9 mouse cellular contexts compared by ENCODE assay signal in genomic region chr6:65380918-65381772, GRCm38 (mm10). TPM values are rescaled to one million over a fixed set of nuclear protein-coding genes. Genes with fewer than 3 reads are reported as not detected.
DNase-seq lines count a peak whose midpoint lies in the region; ATAC-seq and TF ChIP-seq lines count a peak whose summit lies in the region.
"Had no signal": no experiment of that assay in that cellular context is flagged by ENCODE, and none has a peak within 500 bp of the region (broad histone marks: within the 10 kb centered on the region; RNA-seq: fewer than 3 reads in every experiment).

Gene C130060K24Rik, plus strand, starts transcription at chr6:65381105.

- H3K27ac ChIP-seq in heart, embryonic 11.5 days (ENCODE audit: low read depth, low read length), result no peak within 1 kb of the TSS
- no peak within 1 kb of the TSS for H3K27ac ChIP-seq in heart, adult 2 months
- H3K27ac ChIP-seq in ES-Bruce4 (ENCODE audit: insufficient read depth, low read length), result no peak within 1 kb of the TSS
- H3K27ac ChIP-seq in embryonic facial prominence, embryonic 11.5 days (replicated peaks; ENCODE audit: low read depth, low read length), result no peak within 1 kb of the TSS
- no peak within 1 kb of the TSS for H3K27ac ChIP-seq in intestine, embryonic 15.5 days
- H3K27ac ChIP-seq in midbrain, postnatal 0 days (ENCODE audit: low read depth, low read length), result no peak within 1 kb of the TSS
- H3K27ac ChIP-seq in thymus, adult 2 months (ENCODE audit: control insufficient read depth, insufficient read depth, low read length), result no peak within 1 kb of the TSS

- no peak for TF ChIP-seq EP300 in heart, adult 2 months (IDR thresholded peaks at IDR 0.05; ENCODE audit: insufficient read depth, low read depth, low read length)
- no peak for TF ChIP-seq EP300 in ES-Bruce4 (IDR thresholded peaks at IDR 0.05; ENCODE audit: insufficient read depth, low read depth, low read length)

- H3K36me3 ChIP-seq in heart, embryonic 11.5 days (ENCODE audit: control insufficient read depth, insufficient read depth, low read length), result no peaks in the 10 kb centered on the region
- no peaks in the 10 kb centered on the region for H3K36me3 ChIP-seq in heart, adult 2 months (ENCODE audit: control insufficient read depth, insufficient read depth, low read length)
- no peaks in the 10 kb centered on the region for H3K36me3 ChIP-seq in ES-Bruce4 (ENCODE audit: control insufficient read depth, insufficient read depth, low read length, poor library complexity, severe bottlenecking)
- H3K36me3 ChIP-seq in embryonic facial prominence, embryonic 11.5 days (replicated peaks; ENCODE audit: control insufficient read depth, insufficient read depth, low read depth, low read length), result no peaks in the 10 kb centered on the region
- H3K36me3 ChIP-seq in intestine, embryonic 15.5 days, result no peaks in the 10 kb centered on the region
- H3K36me3 ChIP-seq in midbrain, postnatal 0 days (ENCODE audit: insufficient read depth, low read length), result no peaks in the 10 kb centered on the region
- H3K36me3 ChIP-seq in thymus, adult 2 months (ENCODE audit: control insufficient read depth, insufficient read depth, low read length), result no peaks in the 10 kb centered on the region

- H3K4me1 ChIP-seq in heart, embryonic 11.5 days (ENCODE audit: control insufficient read depth, insufficient read depth, low read length), result no peaks in the 10 kb centered on the region
- no peaks in the 10 kb centered on the region for H3K4me1 ChIP-seq in heart, adult 2 months (ENCODE audit: control insufficient read depth, insufficient read depth, low read length)
- no peaks in the 10 kb centered on the region for H3K4me1 ChIP-seq in ES-Bruce4 (ENCODE audit: control insufficient read depth, insufficient read depth, low read length)
- H3K4me1 ChIP-seq in embryonic facial prominence, embryonic 11.5 days (ENCODE audit: control insufficient read depth, insufficient read depth, low read length), result no peaks in the 10 kb centered on the region
- peaks cover 8% of the 10 kb centered on the region; the same call in 1 of the 2 replicates for H3K4me1 ChIP-seq in intestine, embryonic 15.5 days (replicated peaks)
- H3K4me1 ChIP-seq in midbrain, postnatal 0 days (ENCODE audit: insufficient read depth, low read length), result 0 out of 2 replicates have a peak, but pooled peaks cover 3% of the 10 kb centered on the region
- H3K4me1 ChIP-seq in thymus, adult 2 months (replicated peaks; ENCODE audit: control insufficient read depth, insufficient read depth, low read length), result no peaks in the 10 kb centered on the region

- no peaks in the 10 kb centered on the region for H3K79me2 ChIP-seq in heart, adult 2 months (replicated peaks; ENCODE audit: control insufficient read depth, insufficient read depth, low read length)

- ATAC-seq in heart, embryonic 11.5 days (replicated peaks; ENCODE audit: insufficient number of reproducible peaks, low FRiP score, low TSS enrichment), result peak; percentile 46; the same call in 1 of the 2 replicates
- ATAC-seq in embryonic facial prominence, embryonic 11.5 days (replicated peaks; ENCODE audit: insufficient number of reproducible peaks, low FRiP score, low TSS enrichment, low read depth), result peak; percentile 79
- ATAC-seq in intestine, embryonic 15.5 days, result peak; percentile 69; the same call in 1 of the 2 replicates
- peak; percentile 77 for ATAC-seq in midbrain, postnatal 0 days (ENCODE audit: low FRiP score)

- H3K4me2 ChIP-seq in heart, embryonic 11.5 days, result peak within 1 kb of the TSS; percentile 96
- peak within 1 kb of the TSS; percentile 95 for H3K4me2 ChIP-seq in embryonic facial prominence, embryonic 11.5 days (ENCODE audit: low read depth, low read length)
- peak within 1 kb of the TSS; percentile 96 for H3K4me2 ChIP-seq in intestine, embryonic 15.5 days (replicated peaks)
- H3K4me2 ChIP-seq in midbrain, postnatal 0 days (ENCODE audit: low read depth, low read length, poor library complexity, severe bottlenecking), result peak within 1 kb of the TSS; percentile 88

- H3K9me3 ChIP-seq in heart, embryonic 11.5 days (replicated peaks; ENCODE audit: control insufficient read depth, low read length), result no peaks in the 10 kb centered on the region
- H3K9me3 ChIP-seq in ES-Bruce4 (replicated peaks; ENCODE audit: control insufficient read depth, insufficient read depth, low read length, poor library complexity, severe bottlenecking), result no peaks in the 10 kb centered on the region; the same call in 1 of the 2 replicates
- H3K9me3 ChIP-seq in embryonic facial prominence, embryonic 11.5 days (replicated peaks; ENCODE audit: control insufficient read depth, low read length), result no peaks in the 10 kb centered on the region
- H3K9me3 ChIP-seq in intestine, embryonic 15.5 days, result no peaks in the 10 kb centered on the region
- no peaks in the 10 kb centered on the region for H3K9me3 ChIP-seq in midbrain, postnatal 0 days (ENCODE audit: low read length)

- 2% methylated on average over 64 of the region's 64 CpGs for WGBS in heart, embryonic 11.5 days (ENCODE audit: insufficient replicate concordance)
- WGBS in heart, adult 2 months, result 2% methylated on average over 64 of the region's 64 CpGs
- under 1% methylated on average over 64 of the region's 64 CpGs for WGBS in embryonic facial prominence, embryonic 11.5 days
- WGBS in intestine, embryonic 15.5 days, result 1% methylated on average over 64 of the region's 64 CpGs
- under 1% methylated on average over 64 of the region's 64 CpGs for WGBS in midbrain, postnatal 0 days
- 4% methylated on average over 64 of the region's 64 CpGs for WGBS in thymus, adult 2 months

- no peak for DNase-seq in heart, adult 2 months
- DNase-seq in embryonic facial prominence, embryonic 11.5 days (ENCODE audit: low spot score), result peak; percentile 55
- DNase-seq in midbrain, postnatal 0 days (ENCODE audit: low spot score), result peak; percentile 35
- DNase-seq in thymus, adult 2 months, result no peak
- DNase-seq in adrenal gland, adult 2 months, result no peak

- peak within 1 kb of the TSS; percentile 30 for H3K9ac ChIP-seq in heart, embryonic 11.5 days (ENCODE audit: low read depth, low read length)
- H3K9ac ChIP-seq in heart, adult 2 months (ENCODE audit: low read depth, low read length), result no peak within 1 kb of the TSS
- peak within 1 kb of the TSS; percentile 49; the same call in 1 of the 2 replicates for H3K9ac ChIP-seq in ES-Bruce4 (ENCODE audit: low read depth, poor library complexity, severe bottlenecking)
- peak within 1 kb of the TSS; percentile 62 for H3K9ac ChIP-seq in embryonic facial prominence, embryonic 11.5 days (replicated peaks; ENCODE audit: low read length)
- peak within 1 kb of the TSS; percentile 28 for H3K9ac ChIP-seq in intestine, embryonic 15.5 days
- H3K9ac ChIP-seq in midbrain, postnatal 0 days (replicated peaks; ENCODE audit: low read length, poor library complexity, severe bottlenecking), result peak within 1 kb of the TSS; percentile 34

- no peak for TF ChIP-seq POLR2A in heart, adult 2 months (IDR thresholded peaks at IDR 0.05; ENCODE audit: insufficient read depth, low read depth, low read length)
- TF ChIP-seq POLR2A in ES-Bruce4 (IDR thresholded peaks at IDR 0.05; ENCODE audit: insufficient read depth, low read length), result no peak
- no peak for TF ChIP-seq POLR2A in thymus, adult 2 months (IDR thresholded peaks at IDR 0.05; ENCODE audit: control insufficient read depth, extremely low read depth, insufficient read depth, low read length, poor library complexity)

- peaks cover 14% of the 10 kb centered on the region for H3K27me3 ChIP-seq in heart, embryonic 11.5 days (ENCODE audit: control insufficient read depth, insufficient read depth, low read length)
- peaks cover 5% of the 10 kb centered on the region for H3K27me3 ChIP-seq in heart, adult 2 months (ENCODE audit: control insufficient read depth, insufficient read depth, low read length)
- H3K27me3 ChIP-seq in ES-Bruce4 (ENCODE audit: control insufficient read depth, insufficient read depth, low read length, poor library complexity, severe bottlenecking), result no peaks in the 10 kb centered on the region; the same call in none of the 2 replicates
- H3K27me3 ChIP-seq in embryonic facial prominence, embryonic 11.5 days (ENCODE audit: control insufficient read depth, insufficient read depth, low read length), result no peaks in the 10 kb centered on the region
- peaks cover 8% of the 10 kb centered on the region; the same call in 1 of the 2 replicates for H3K27me3 ChIP-seq in intestine, embryonic 15.5 days (replicated peaks)
- 0 out of 2 replicates have a peak, but pooled peaks cover 5% of the 10 kb centered on the region for H3K27me3 ChIP-seq in midbrain, postnatal 0 days (ENCODE audit: insufficient read depth, low read length)
- H3K27me3 ChIP-seq in thymus, adult 2 months (ENCODE audit: control insufficient read depth, insufficient read depth, low read length), result no peaks in the 10 kb centered on the region; the same call in 1 of the 2 replicates

- intact Hi-C loops in heart, adult 2 months (cut with DNase I), result no loop called here

- no peak for TF ChIP-seq CTCF in heart, adult 2 months (IDR thresholded peaks at IDR 0.05)
- no peak for TF ChIP-seq CTCF in ES-Bruce4 (IDR thresholded peaks at IDR 0.05; ENCODE audit: low read depth, low read length)
- TF ChIP-seq CTCF in midbrain, postnatal 0 days (IDR thresholded peaks at IDR 0.05), result no peak
- no peak for TF ChIP-seq CTCF in thymus, adult 2 months (IDR thresholded peaks at IDR 0.05; ENCODE audit: borderline replicate concordance, control insufficient read depth, extremely low read depth, insufficient read depth, low read length, poor library complexity)

- H3K4me3 ChIP-seq in heart, embryonic 11.5 days (ENCODE audit: low read depth, low read length), result peak within 1 kb of the TSS; percentile 64
- no peak within 1 kb of the TSS for H3K4me3 ChIP-seq in heart, adult 2 months
- peak within 1 kb of the TSS; percentile 76 for H3K4me3 ChIP-seq in ES-Bruce4 (ENCODE audit: low read depth, low read length)
- H3K4me3 ChIP-seq in embryonic facial prominence, embryonic 11.5 days (ENCODE audit: low read depth, low read length), result peak within 1 kb of the TSS; percentile 60
- peak within 1 kb of the TSS; percentile 51 for H3K4me3 ChIP-seq in intestine, embryonic 15.5 days (replicated peaks)
- peak within 1 kb of the TSS; percentile 46 for H3K4me3 ChIP-seq in midbrain, postnatal 0 days (ENCODE audit: low read depth, low read length)
- no peak within 1 kb of the TSS for H3K4me3 ChIP-seq in thymus, adult 2 months (ENCODE audit: control insufficient read depth, insufficient read depth, low read length)

RNA-seq across cellular contexts. Expression of gene C130060K24Rik, which starts in this region (rescaled TPM):
- polyA plus RNA-seq in heart, embryonic 11.5 days (2014; fragmentation: Nextera tagmentation; extraction: Ambion mirVana), result 0.80 and 0.87 TPM in 2 replicates
- under 1 TPM in 1 of 2 experiments, not detected in 1; 0.14 TPM for total RNA-seq in heart, adult 2 months (2021)
- not detected in 2 replicates for polyA plus RNA-seq in heart, adult 2 months (2012; rRNA removed)
- polyA plus RNA-seq in ES-Bruce4 (2011; ENCODE audit: insufficient read depth, insufficient read length, low read depth, missing spikeins), result not detected in 2 replicates
- 1.1 and 1.4 TPM in 2 replicates for polyA plus RNA-seq in embryonic facial prominence, embryonic 11.5 days (2014; fragmentation: Nextera tagmentation; extraction: Ambion mirVana)
- not detected in 2 replicates for polyA plus RNA-seq in intestine, embryonic 15.5 days (2015; fragmentation: Nextera tagmentation; extraction: Ambion mirVana)
- 1.6 and 5.3 TPM in 2 replicates for total RNA-seq in midbrain, postnatal 0 days (2014; rRNA removed)
- 1.4 and 1.8 TPM in 2 replicates for polyA plus RNA-seq in midbrain, postnatal 0 days (2015; fragmentation: Nextera tagmentation; extraction: Ambion mirVana)
- not detected in 2 replicates for polyA plus RNA-seq in thymus, adult 2 months (2012; rRNA removed)
- total RNA-seq in adrenal gland, adult 2 months (2021), result not detected
- not detected in 2 replicates for polyA plus RNA-seq in adrenal gland, adult 2 months (2012; rRNA removed)
- total RNA-seq: MEL had no signal

Comparison
In these comparisons a context has a peak if more than half of its experiments do, and no peak if none do; other contexts are left out.
1. Peak in ATAC-seq, H3K4me3 ChIP-seq, H3K9ac ChIP-seq and H3K4me2 ChIP-seq in heart, embryonic 11.5 days; RNA of the gene not detected or under 1 TPM.
2. Peak in ATAC-seq, H3K4me3 ChIP-seq, H3K9ac ChIP-seq and H3K4me2 ChIP-seq in intestine, embryonic 15.5 days; RNA of the gene not detected or under 1 TPM.
3. H3K4me3 ChIP-seq: peak in ES-Bruce4 (single experiment), embryonic facial prominence, embryonic 11.5 days (single experiment) and midbrain, postnatal 0 days (single experiment); none in heart, adult 2 months (single experiment) and thymus, adult 2 months (single experiment).
4. DNase-seq: peak in embryonic facial prominence, embryonic 11.5 days (single experiment) and midbrain, postnatal 0 days (single experiment); none in heart, adult 2 months (0 of 2), thymus, adult 2 months (single experiment) and adrenal gland, adult 2 months (single experiment).
5. Peak in every context shown above with its lines, with median percentiles within 50 percentile points of each other: ATAC-seq and H3K4me2 ChIP-seq.